Mouse (Mus musculus): Measurements from ENCODE around the gene Lhfpl5. TPM values are rescaled to one million over a fixed set of nuclear protein-coding genes. Genes with fewer than 3 reads are reported as not detected.

The Lhfpl5 gene
- polyA plus RNA-seq, 1 experiment from 2014 or later: 0.15 TPM

- Histone ChIP-seq H3K9ac (no peak overlapping the region), H3K9me3 (replicated peaks) (no peaks in the 10 kb centered on the region), H3K4me1 (replicated peaks) (peaks cover 10% of the 10 kb centered on the region), H3K4me2 (no peak overlapping the region), H3K36me3 (no peaks in the 10 kb centered on the region), H3K27ac (ENCODE audit: poor library complexity, severe bottlenecking) (no peak overlapping the region), H3K4me3 (no peak overlapping the region), H3K27me3 (replicated peaks) (peaks cover 10% of the 10 kb centered on the region; the same call in 1 of the 2 replicates)
- 70% methylated on average over 6 of the region's 6 CpGs for WGBS
- ATAC-seq (ENCODE audit: insufficient number of reproducible peaks, low FRiP score): no peak
Observed at GRCm38 (mm10) chr17:28572941-28573340, 2.5 kb upstream of the Lhfpl5 start.

GRCm38 (mm10) chr17:28580396-28580795 is 5.0 kb downstream of the Lhfpl5 start:
- Histone ChIP-seq H3K27me3 (replicated peaks) (peaks cover 10% of the 10 kb centered on the region; the same call in 1 of the 2 replicates), H3K4me1 (replicated peaks) (peaks cover 6% of the 10 kb centered on the region), H3K9ac (no peak overlapping the region), H3K4me2 (no peak overlapping the region), H3K4me3 (no peak overlapping the region), H3K36me3 (no peaks in the 10 kb centered on the region), H3K27ac (ENCODE audit: poor library complexity, severe bottlenecking) (no peak overlapping the region), H3K9me3 (replicated peaks) (no peaks in the 10 kb centered on the region)
- WGBS: 5% methylated on average over 9 of the region's 9 CpGs
- ATAC-seq (ENCODE audit: insufficient number of reproducible peaks, low FRiP score): no peak

- ATAC-seq (ENCODE audit: insufficient number of reproducible peaks, low FRiP score): no peak
- Histone ChIP-seq H3K4me1 (replicated peaks) (no peaks in the 10 kb centered on the region; the same call in 1 of the 2 replicates), H3K4me2 (no peak overlapping the region), H3K9me3 (replicated peaks) (no peaks in the 10 kb centered on the region), H3K4me3 (no peak overlapping the region), H3K9ac (no peak overlapping the region), H3K36me3 (no peaks in the 10 kb centered on the region), H3K27ac (ENCODE audit: poor library complexity, severe bottlenecking) (no peak overlapping the region), H3K27me3 (replicated peaks) (peaks cover 7% of the 10 kb centered on the region; the same call in 1 of the 2 replicates)
- 46% methylated on average over 2 of the region's 2 CpGs for WGBS
Observed at GRCm38 (mm10) chr17:28581056-28581455, 5.6 kb downstream of the Lhfpl5 start.

- Histone ChIP-seq H3K36me3 (peaks cover 38% of the 10 kb centered on the region), H3K27ac (ENCODE audit: poor library complexity, severe bottlenecking) (no peak overlapping the region), H3K9me3 (replicated peaks) (no peaks in the 10 kb centered on the region), H3K27me3 (replicated peaks) (no peaks in the 10 kb centered on the region), H3K4me3 (no peak overlapping the region), H3K9ac (no peak overlapping the region), H3K4me1 (replicated peaks) (peaks cover 3% of the 10 kb centered on the region; the same call in 1 of the 2 replicates), H3K4me2 (no peak overlapping the region)
- ATAC-seq (ENCODE audit: insufficient number of reproducible peaks, low FRiP score): no peak
- 84% methylated on average over 3 of the region's 3 CpGs for WGBS
Observed at GRCm38 (mm10) chr17:28586509-28586908, 11.1 kb downstream of the Lhfpl5 start.

- 76% methylated on average over 2 of the region's 2 CpGs for WGBS
- Histone ChIP-seq H3K4me3 (no peak overlapping the region), H3K27ac (ENCODE audit: poor library complexity, severe bottlenecking) (no peak overlapping the region), H3K4me2 (no peak overlapping the region), H3K9me3 (replicated peaks) (no peaks in the 10 kb centered on the region), H3K36me3 (peaks cover 59% of the 10 kb centered on the region), H3K9ac (no peak overlapping the region), H3K4me1 (replicated peaks) (peaks cover 11% of the 10 kb centered on the region), H3K27me3 (replicated peaks) (no peaks in the 10 kb centered on the region)
- ATAC-seq (ENCODE audit: insufficient number of reproducible peaks, low FRiP score): no peak
Observed at GRCm38 (mm10) chr17:28588591-28588990, 13.2 kb downstream of the Lhfpl5 start.

GRCm38 (mm10) chr17:28590596-28590995 is 15.2 kb downstream of the Lhfpl5 start:
- WGBS: 74% methylated on average over 3 of the region's 3 CpGs
- H3K27ac ChIP-seq (ENCODE audit: poor library complexity, severe bottlenecking): no peak overlapping the region
- H3K4me3 ChIP-seq: no peak overlapping the region
- H3K27me3 ChIP-seq (replicated peaks): no peaks in the 10 kb centered on the region
- no peak overlapping the region for H3K4me2 ChIP-seq
- no peak overlapping the region for H3K9ac ChIP-seq
- no peak for ATAC-seq (ENCODE audit: insufficient number of reproducible peaks, low FRiP score)
- no peaks in the 10 kb centered on the region for H3K9me3 ChIP-seq (replicated peaks)
- peaks cover 14% of the 10 kb centered on the region for H3K4me1 ChIP-seq (replicated peaks)
- peaks cover 71% of the 10 kb centered on the region for H3K36me3 ChIP-seq

- H3K4me2 ChIP-seq: no peak overlapping the region
- H3K27ac ChIP-seq (ENCODE audit: poor library complexity, severe bottlenecking): no peak overlapping the region; the same call in 1 of the 2 replicates
- peaks cover 14% of the 10 kb centered on the region for H3K4me1 ChIP-seq (replicated peaks)
- H3K4me3 ChIP-seq: no peak overlapping the region
- WGBS: 61% methylated on average over 5 of the region's 5 CpGs
- 0 out of 2 replicates have a peak, but pooled peaks have one; percentile 33 for ATAC-seq (ENCODE audit: insufficient number of reproducible peaks, low FRiP score)
- H3K9ac ChIP-seq: no peak overlapping the region
- peaks cover 80% of the 10 kb centered on the region for H3K36me3 ChIP-seq
- no peaks in the 10 kb centered on the region for H3K27me3 ChIP-seq (replicated peaks)
- no peaks in the 10 kb centered on the region for H3K9me3 ChIP-seq (replicated peaks)
Observed at GRCm38 (mm10) chr17:28591476-28591875, 16.0 kb downstream of the Lhfpl5 start.

- no peaks in the 10 kb centered on the region for H3K27me3 ChIP-seq (replicated peaks)
- H3K36me3 ChIP-seq: peaks cover 89% of the 10 kb centered on the region
- no peak overlapping the region for H3K4me2 ChIP-seq
- WGBS: 16% methylated on average over 4 of the region's 4 CpGs
- no peak overlapping the region for H3K9ac ChIP-seq
- ATAC-seq (ENCODE audit: insufficient number of reproducible peaks, low FRiP score): no peak
- H3K4me3 ChIP-seq: no peak overlapping the region
- H3K4me1 ChIP-seq (replicated peaks): peaks cover 14% of the 10 kb centered on the region
- no peaks in the 10 kb centered on the region for H3K9me3 ChIP-seq (replicated peaks)
- no peak overlapping the region for H3K27ac ChIP-seq (ENCODE audit: poor library complexity, severe bottlenecking)
Observed at GRCm38 (mm10) chr17:28592998-28593397, 17.6 kb downstream of the Lhfpl5 start.

GRCm38 (mm10) chr17:28593965-28594364 is 18.5 kb downstream of the Lhfpl5 start:
- Histone ChIP-seq H3K4me2 (no peak overlapping the region), H3K9me3 (replicated peaks) (no peaks in the 10 kb centered on the region), H3K4me3 (no peak overlapping the region), H3K36me3 (peaks cover 87% of the 10 kb centered on the region), H3K4me1 (replicated peaks) (peaks cover 14% of the 10 kb centered on the region), H3K27me3 (replicated peaks) (no peaks in the 10 kb centered on the region), H3K27ac (ENCODE audit: poor library complexity, severe bottlenecking) (no peak overlapping the region), H3K9ac (no peak overlapping the region)
- ATAC-seq (ENCODE audit: insufficient number of reproducible peaks, low FRiP score): no peak
- 46% methylated on average over 4 of the region's 4 CpGs for WGBS

- WGBS: 78% methylated on average over 5 of the region's 5 CpGs
- no peaks in the 10 kb centered on the region for H3K4me1 ChIP-seq (replicated peaks)
- ATAC-seq (ENCODE audit: insufficient number of reproducible peaks, low FRiP score): no peak
- peaks cover 89% of the 10 kb centered on the region for H3K36me3 ChIP-seq
- H3K9me3 ChIP-seq (replicated peaks): no peaks in the 10 kb centered on the region
- no peak overlapping the region for H3K27ac ChIP-seq (ENCODE audit: poor library complexity, severe bottlenecking)
- no peak overlapping the region for H3K4me2 ChIP-seq
- H3K9ac ChIP-seq: no peak overlapping the region
- no peak overlapping the region for H3K4me3 ChIP-seq
- H3K27me3 ChIP-seq (replicated peaks): no peaks in the 10 kb centered on the region
Observed at GRCm38 (mm10) chr17:28600780-28601179, 25.3 kb downstream of the Lhfpl5 start.

GRCm38 (mm10) chr17:28601557-28602250 is 26.3 kb downstream of the Lhfpl5 start:
- Histone ChIP-seq H3K27ac (ENCODE audit: poor library complexity, severe bottlenecking) (no peak overlapping the region), H3K4me2 (no peak overlapping the region), H3K4me1 (replicated peaks) (no peaks in the 10 kb centered on the region), H3K27me3 (replicated peaks) (no peaks in the 10 kb centered on the region), H3K9me3 (replicated peaks) (no peaks in the 10 kb centered on the region), H3K4me3 (no peak overlapping the region), H3K36me3 (peaks cover 86% of the 10 kb centered on the region), H3K9ac (no peak overlapping the region)
- ATAC-seq (ENCODE audit: insufficient number of reproducible peaks, low FRiP score): no peak
- 91% methylated on average over 9 of the region's 9 CpGs for WGBS

- Histone ChIP-seq H3K9ac (no peak overlapping the region), H3K4me2 (no peak overlapping the region), H3K9me3 (replicated peaks) (no peaks in the 10 kb centered on the region), H3K36me3 (peaks cover 42% of the 10 kb centered on the region), H3K27ac (ENCODE audit: poor library complexity, severe bottlenecking) (no peak overlapping the region), H3K27me3 (replicated peaks) (no peaks in the 10 kb centered on the region), H3K4me3 (no peak overlapping the region), H3K4me1 (replicated peaks) (0 out of 2 replicates have a peak, but pooled peaks cover 4% of the 10 kb centered on the region)
- ATAC-seq (ENCODE audit: insufficient number of reproducible peaks, low FRiP score): no peak
- WGBS: 77% methylated on average over 3 of the region's 3 CpGs
Observed at GRCm38 (mm10) chr17:28609543-28609942, 34.1 kb downstream of the Lhfpl5 start.

Measured in heart, embryonic 12.5 days (tissue).